Mouse (Mus musculus): ENCODE data around the gene Lsm11. TPM values are rescaled to one million over a fixed set of nuclear protein-coding genes. Genes with fewer than 3 reads are reported as not detected.
A peak's percentile ranks its signal among the peaks of the same experiment; 100 is the strongest.

Lsm11 gene
- polyA plus RNA-seq, 1 experiment from 2014 or later = 3.5 TPM

DNA sequence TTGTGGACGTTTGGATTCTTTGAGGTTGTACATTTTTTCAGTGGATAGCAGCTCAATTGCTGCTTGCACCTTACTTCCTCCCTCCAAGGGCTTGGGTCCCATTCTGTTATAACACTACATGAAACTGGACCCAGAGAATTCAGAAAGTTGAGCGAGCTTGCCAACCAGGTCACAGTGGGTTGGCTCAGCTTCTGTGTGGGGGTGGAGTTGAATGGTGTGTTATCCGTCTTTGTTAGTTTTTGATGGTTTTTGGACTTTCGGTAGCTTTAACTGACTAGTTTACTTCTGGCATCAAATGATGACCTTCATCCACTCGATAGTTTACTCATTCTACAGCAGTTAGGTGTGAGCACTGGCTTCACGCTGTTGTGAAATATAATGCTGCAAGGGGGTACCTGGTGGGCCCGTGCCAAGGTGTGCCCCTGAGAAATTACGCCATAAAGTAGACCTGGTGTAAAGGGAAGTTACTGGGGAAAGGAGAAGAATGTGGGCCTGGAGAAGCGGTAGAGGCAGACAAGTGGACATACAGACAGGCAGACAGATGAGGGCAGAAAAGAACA, 56.2 kb downstream of the Lsm11 start:
- TF ChIP-seq EP300 (optimal IDR thresholded peaks at IDR 0.05) = no peak
- no peak for TF ChIP-seq CTCF (IDR thresholded peaks at IDR 0.05; ENCODE audit: low read depth)
- Histone ChIP-seq H3K27me3 (ENCODE audit: control insufficient read depth, insufficient read depth, low read length) (no peaks in the 10 kb centered on the region), H3K9ac (ENCODE audit: low read length) (no peak overlapping the region), H3K9me3 (ENCODE audit: control insufficient read depth, low read length) (no peaks in the 10 kb centered on the region), H3K4me3 (ENCODE audit: low read depth, low read length) (no peak overlapping the region), H3K4me1 (replicated peaks; ENCODE audit: control insufficient read depth, insufficient read depth) (no peaks in the 10 kb centered on the region), H3K36me3 (ENCODE audit: control insufficient read depth, insufficient read depth, low read length) (peaks cover 21% of the 10 kb centered on the region), H3K4me2 (replicated peaks; ENCODE audit: low read depth) (no peak overlapping the region), H3K27ac (replicated peaks) (no peak overlapping the region)
- ATAC-seq (ENCODE audit: low FRiP score, low TSS enrichment) (no peak), DNase-seq (ENCODE audit: low spot score) (no peak)
- 82% methylated on average over 9 of the region's 9 CpGs for WGBS

DNA sequence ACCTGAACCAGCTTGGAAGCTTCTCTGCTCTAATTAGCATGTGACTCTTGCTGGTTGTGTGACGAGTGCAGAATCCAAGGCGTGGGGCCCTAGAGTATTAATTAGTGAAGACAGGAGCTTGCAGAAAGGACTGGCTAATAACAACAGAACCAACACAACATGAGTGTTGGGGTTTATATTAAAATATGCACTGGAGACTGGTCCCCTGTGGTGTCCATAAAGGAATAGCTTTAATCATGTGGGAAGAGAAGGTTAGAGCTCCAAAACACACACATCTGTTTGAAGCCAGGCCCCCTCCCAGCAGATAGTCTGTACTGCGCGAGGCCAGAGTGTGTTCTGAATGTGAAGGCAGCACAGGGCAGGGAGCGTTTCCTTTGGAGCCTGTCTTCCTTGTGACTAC, 58.1 kb downstream of the Lsm11 start:
- Histone ChIP-seq H3K9me3 (ENCODE audit: control insufficient read depth, low read length) (no peaks in the 10 kb centered on the region), H3K36me3 (ENCODE audit: control insufficient read depth, insufficient read depth, low read length) (peaks cover 15% of the 10 kb centered on the region), H3K4me1 (replicated peaks; ENCODE audit: control insufficient read depth, insufficient read depth) (peaks cover 2% of the 10 kb centered on the region; the same call in 1 of the 2 replicates), H3K27ac (replicated peaks) (no peak overlapping the region), H3K4me2 (replicated peaks; ENCODE audit: low read depth) (no peak overlapping the region), H3K4me3 (ENCODE audit: low read depth, low read length) (no peak overlapping the region), H3K9ac (ENCODE audit: low read length) (no peak overlapping the region), H3K27me3 (ENCODE audit: control insufficient read depth, insufficient read depth, low read length) (no peaks in the 10 kb centered on the region)
- DNase-seq (ENCODE audit: low spot score) = no peak
- WGBS = 89% methylated on average over 5 of the region's 5 CpGs
- no peak for ATAC-seq (ENCODE audit: low FRiP score, low TSS enrichment)
- TF ChIP-seq CTCF (IDR thresholded peaks at IDR 0.05; ENCODE audit: low read depth) (no peak), EP300 (optimal IDR thresholded peaks at IDR 0.05) (no peak)

DNA sequence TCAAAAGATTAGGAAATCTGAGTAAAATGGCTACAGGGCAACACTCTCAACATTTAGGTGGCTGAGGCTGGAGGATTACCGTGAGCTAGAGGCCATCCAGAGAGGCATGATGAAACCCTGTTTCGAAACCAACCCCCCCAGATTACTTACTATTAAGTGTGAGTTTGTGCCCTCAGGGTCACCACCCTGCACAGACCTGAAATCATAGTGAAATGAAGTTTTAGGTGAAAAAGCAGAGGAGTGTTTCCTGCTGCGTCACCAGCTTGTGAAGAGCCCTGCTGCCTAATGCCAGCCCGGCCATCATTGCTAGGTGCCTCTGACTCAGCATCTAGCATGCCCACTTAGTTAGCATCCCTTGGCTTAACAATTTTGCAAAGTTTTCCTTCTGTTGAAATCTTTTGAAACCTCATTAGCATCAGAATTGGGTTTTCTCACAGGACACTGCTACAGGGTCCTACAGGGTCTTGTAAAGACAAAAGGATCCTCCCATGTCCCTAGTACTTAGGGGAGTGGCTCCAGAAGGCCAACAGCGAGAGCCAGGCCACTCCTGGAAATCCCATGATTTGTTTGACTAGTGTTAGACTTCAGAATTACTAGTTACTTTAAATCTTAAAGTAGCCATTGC, 59.0 kb downstream of the Lsm11 start:
- Histone ChIP-seq H3K36me3 (ENCODE audit: control insufficient read depth, insufficient read depth, low read length) (peaks cover 15% of the 10 kb centered on the region), H3K27me3 (ENCODE audit: control insufficient read depth, insufficient read depth, low read length) (no peaks in the 10 kb centered on the region), H3K4me3 (ENCODE audit: low read depth, low read length) (no peak overlapping the region), H3K27ac (replicated peaks) (no peak overlapping the region), H3K9me3 (ENCODE audit: control insufficient read depth, low read length) (no peaks in the 10 kb centered on the region), H3K9ac (ENCODE audit: low read length) (no peak overlapping the region), H3K4me2 (replicated peaks; ENCODE audit: low read depth) (no peak overlapping the region), H3K4me1 (replicated peaks; ENCODE audit: control insufficient read depth, insufficient read depth) (peaks cover 3% of the 10 kb centered on the region; the same call in 1 of the 2 replicates)
- DNase-seq (ENCODE audit: low spot score) (no peak), ATAC-seq (ENCODE audit: low FRiP score, low TSS enrichment) (no peak)
- TF ChIP-seq CTCF (IDR thresholded peaks at IDR 0.05; ENCODE audit: low read depth) = no peak
- TF ChIP-seq EP300 (optimal IDR thresholded peaks at IDR 0.05) = no peak
- 83% methylated on average over 5 of the region's 5 CpGs for WGBS

DNA sequence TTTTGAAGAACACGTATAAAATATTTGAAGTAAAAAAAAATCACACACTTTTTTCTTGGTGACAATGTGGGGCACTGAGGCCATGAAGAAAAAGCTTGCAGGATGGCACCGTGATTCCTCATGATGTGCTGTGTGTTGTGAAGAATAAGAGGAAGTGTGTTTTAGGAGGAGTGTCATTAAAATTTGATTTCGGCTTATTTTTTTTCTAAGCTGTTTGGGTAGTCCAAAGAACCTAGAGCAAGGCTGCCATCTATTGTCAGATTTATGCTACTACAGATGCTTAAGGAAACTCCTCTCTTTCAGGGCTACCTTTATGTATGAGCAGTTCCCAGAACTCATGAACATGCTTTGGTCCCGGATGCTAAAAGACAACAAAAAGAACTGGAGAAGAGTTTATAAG, 60.7 kb downstream of the Lsm11 start:
- 43% methylated on average over 4 of the region's 4 CpGs for WGBS

DNA sequence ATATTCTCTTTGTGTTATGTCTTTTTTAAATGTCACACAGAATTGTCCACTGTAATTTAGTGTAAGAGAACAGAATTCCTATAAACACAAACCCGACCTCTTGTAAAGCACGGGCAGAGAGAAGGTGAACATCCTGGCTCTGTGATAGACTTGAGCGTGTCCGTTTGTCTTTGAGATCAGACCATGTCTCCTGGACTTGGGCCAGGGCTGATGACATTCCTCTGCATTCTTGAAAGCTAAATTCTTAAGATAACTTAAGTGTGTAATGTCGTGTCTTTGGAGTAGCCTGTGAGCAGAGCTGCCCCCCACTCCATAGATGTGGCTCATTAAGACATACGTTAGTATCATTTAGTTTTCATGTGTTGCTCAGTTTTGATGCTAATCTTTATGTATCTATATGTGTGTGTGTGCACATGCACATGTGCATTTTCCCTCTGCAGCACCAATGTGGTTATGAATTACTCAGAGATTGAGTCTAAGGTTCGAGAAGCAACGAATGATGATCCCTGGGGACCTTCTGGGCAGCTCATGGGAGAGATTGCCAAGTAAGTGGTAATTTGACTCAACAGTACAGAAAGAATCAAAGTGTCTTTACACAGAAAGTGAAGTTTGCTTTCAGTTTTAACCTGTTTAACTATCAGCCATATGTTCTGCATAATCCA, 61.3 kb downstream of the Lsm11 start:
- 43% methylated on average over 8 of the region's 8 CpGs for WGBS
- Histone ChIP-seq H3K9me3 (ENCODE audit: control insufficient read depth, low read length) (no peaks in the 10 kb centered on the region), H3K36me3 (ENCODE audit: control insufficient read depth, insufficient read depth, low read length) (peaks cover 5% of the 10 kb centered on the region; the same call in 1 of the 2 replicates), H3K4me2 (replicated peaks; ENCODE audit: low read depth) (no peak overlapping the region), H3K27me3 (ENCODE audit: control insufficient read depth, insufficient read depth, low read length) (no peaks in the 10 kb centered on the region), H3K27ac (replicated peaks) (no peak overlapping the region), H3K4me1 (replicated peaks; ENCODE audit: control insufficient read depth, insufficient read depth) (peaks cover 3% of the 10 kb centered on the region; the same call in 1 of the 2 replicates), H3K9ac (ENCODE audit: low read length) (no peak overlapping the region), H3K4me3 (ENCODE audit: low read depth, low read length) (no peak overlapping the region)
- no peak for ATAC-seq (ENCODE audit: low FRiP score, low TSS enrichment)
- no peak for TF ChIP-seq EP300 (optimal IDR thresholded peaks at IDR 0.05)
- no peak for TF ChIP-seq CTCF (IDR thresholded peaks at IDR 0.05; ENCODE audit: low read depth)
- DNase-seq (ENCODE audit: low spot score) = no peak

More for the DNA sequence above, 60.7 kb downstream of the Lsm11 start:
- Histone ChIP-seq H3K9me3 (ENCODE audit: control insufficient read depth, low read length) (no peaks in the 10 kb centered on the region), H3K27me3 (ENCODE audit: control insufficient read depth, insufficient read depth, low read length) (no peaks in the 10 kb centered on the region), H3K9ac (ENCODE audit: low read length) (no peak overlapping the region), H3K4me1 (replicated peaks; ENCODE audit: control insufficient read depth, insufficient read depth) (peaks cover 3% of the 10 kb centered on the region; the same call in 1 of the 2 replicates), H3K4me3 (ENCODE audit: low read depth, low read length) (no peak overlapping the region), H3K36me3 (ENCODE audit: control insufficient read depth, insufficient read depth, low read length) (peaks cover 5% of the 10 kb centered on the region; the same call in 1 of the 2 replicates), H3K27ac (replicated peaks) (no peak overlapping the region), H3K4me2 (replicated peaks; ENCODE audit: low read depth) (no peak overlapping the region)
- no peak for ATAC-seq (ENCODE audit: low FRiP score, low TSS enrichment)
- DNase-seq (ENCODE audit: low spot score) = no peak
- TF ChIP-seq EP300 (optimal IDR thresholded peaks at IDR 0.05) (no peak), CTCF (IDR thresholded peaks at IDR 0.05; ENCODE audit: low read depth) (peak; percentile 82)

GRCm38 (mm10) chr11:45881683-45882068, 63.1 kb downstream of the Lsm11 start:
- DNase-seq (ENCODE audit: low spot score) = no peak
- 16% methylated on average over 5 of the region's 5 CpGs for WGBS

More at GRCm38 (mm10) chr11:45881683-45882068, 63.1 kb downstream of the Lsm11 start:
- Histone ChIP-seq H3K4me3 (ENCODE audit: low read depth, low read length) (no peak overlapping the region), H3K27ac (replicated peaks) (0 out of 2 replicates have a peak overlapping the region, but pooled peaks have one; percentile 40), H3K27me3 (ENCODE audit: control insufficient read depth, insufficient read depth, low read length) (no peaks in the 10 kb centered on the region), H3K4me2 (replicated peaks; ENCODE audit: low read depth) (no peak overlapping the region), H3K9me3 (ENCODE audit: control insufficient read depth, low read length) (no peaks in the 10 kb centered on the region), H3K36me3 (ENCODE audit: control insufficient read depth, insufficient read depth, low read length) (peaks cover 4% of the 10 kb centered on the region; the same call in 1 of the 2 replicates), H3K9ac (ENCODE audit: low read length) (peak overlapping the region; percentile 23; the same call in 1 of the 2 replicates), H3K4me1 (replicated peaks; ENCODE audit: control insufficient read depth, insufficient read depth) (peaks cover 5% of the 10 kb centered on the region; the same call in 1 of the 2 replicates)
- no peak for ATAC-seq (ENCODE audit: low FRiP score, low TSS enrichment)
- TF ChIP-seq EP300 (optimal IDR thresholded peaks at IDR 0.05) (no peak), CTCF (IDR thresholded peaks at IDR 0.05; ENCODE audit: low read depth) (no peak)
